Mouse (Mus musculus) ES-E14 (cell line): ENCODE data around the gene Dicer1. TPM values are rescaled to one million over a fixed set of nuclear protein-coding genes. Genes with fewer than 3 reads are reported as not detected.

Source experiments
- DNase-seq: peaks from one replicate; pipeline ENCODE4 v3.0.0-alpha.2; 2013; ENCODE audit warnings: low read depth, low spot score
- H3K27ac ChIP-seq: 2 replicates; pipeline ENCODE4 v1.5.1; 2012; ENCODE audit warnings: low read depth, mild to moderate bottlenecking, low read length, moderate library complexity, mixed read lengths; ENCODE audit not compliant: poor library complexity, insufficient read depth, severe bottlenecking
- H3K36me3 ChIP-seq: 2 replicates; pipeline ENCODE4 v1.6.1; 2012; ENCODE audit warnings: mild to moderate bottlenecking, low read length, moderate library complexity, mixed read lengths; ENCODE audit not compliant: control insufficient read depth, poor library complexity, insufficient read depth, severe bottlenecking
- H3K4me1 ChIP-seq, 2 experiments: fragments of 150-350 bp in 1 of 2; sonication (generic) in 1 of 2; 2 replicates each; pipeline ENCODE4 v1.6.1; 2012; ENCODE audit warnings: low read length in 2 of 2, mild to moderate bottlenecking in 1 of 2, mixed read lengths in 1 of 2; ENCODE audit not compliant: control insufficient read depth in 2 of 2, insufficient read depth in 2 of 2, poor library complexity in 1 of 2
- H3K4me3 ChIP-seq, 2 experiments: fragments of 150-350 bp in 1 of 2; sonication (generic) in 1 of 2; 2 replicates each; pipeline ENCODE4 v1.5.1; 2012; ENCODE audit warnings: low read length in 2 of 2, low read depth in 1 of 2, mild to moderate bottlenecking in 1 of 2, mixed read lengths in 1 of 2; ENCODE audit not compliant: insufficient read depth in 1 of 2, poor library complexity in 1 of 2, severe bottlenecking in 1 of 2
- H3K9ac ChIP-seq: 2 replicates; pipeline ENCODE4 v1.6.1; 2012; ENCODE audit warnings: low read depth, mild to moderate bottlenecking, low read length, mixed read lengths; ENCODE audit not compliant: poor library complexity, insufficient read depth, severe bottlenecking
- H3K9me3 ChIP-seq: fragments of 150-350 bp; sonication (generic); 2 replicates; pipeline ENCODE4 v1.6.1; 2012; ENCODE audit warnings: low read depth, mild to moderate bottlenecking, low read length; ENCODE audit not compliant: control insufficient read depth, insufficient read depth
- CHD2 ChIP-seq: IDR thresholded peaks from 2 replicates; pipeline ENCODE4 v1.6.1; 2014; ENCODE audit warnings: mild to moderate bottlenecking, low read depth, low read length, inconsistent platforms
- HCFC1 ChIP-seq: IDR thresholded peaks from 2 replicates; pipeline ENCODE4 v1.6.1; 2012; ENCODE audit warnings: low read length, inconsistent platforms, borderline replicate concordance; ENCODE audit not compliant: insufficient read depth
- MAFK ChIP-seq: IDR thresholded peaks from 2 replicates; pipeline ENCODE4 v1.6.1; 2014; ENCODE audit warnings: mild to moderate bottlenecking, low read depth, low read length, inconsistent platforms; ENCODE audit not compliant: insufficient read depth
- ZC3H11A ChIP-seq: IDR thresholded peaks from 2 replicates; pipeline ENCODE4 v1.6.1; 2012; ENCODE audit warnings: low read depth, mild to moderate bottlenecking, inconsistent platforms, low read length, borderline replicate concordance
- ZNF384 ChIP-seq: IDR thresholded peaks from 2 replicates; pipeline ENCODE4 v1.6.1; 2012; ENCODE audit warnings: low read depth, low read length, inconsistent platforms
- in situ Hi-C, 2 experiments: fragments of 600-800 bp; cut with MboI; formaldehyde crosslinking; loops; one replicate each; pipeline ENCODE4 v1.15.1; 2025; ENCODE audit warnings: low sequenced_read_pairs in 2 of 2, inconsistent platforms in 1 of 2; ENCODE audit not compliant: unreplicated experiment in 2 of 2
- total RNA-seq: library from RNA; depleted of rRNA; stranded (reverse); fragments of 300-350 nt; gene quantifications from 2 replicates; pipeline ENCODE4 v1.2.3, GENCODE M21; 2012

Dicer1 gene
- total RNA-seq, 1 experiment, result 51.9 TPM

DNA sequence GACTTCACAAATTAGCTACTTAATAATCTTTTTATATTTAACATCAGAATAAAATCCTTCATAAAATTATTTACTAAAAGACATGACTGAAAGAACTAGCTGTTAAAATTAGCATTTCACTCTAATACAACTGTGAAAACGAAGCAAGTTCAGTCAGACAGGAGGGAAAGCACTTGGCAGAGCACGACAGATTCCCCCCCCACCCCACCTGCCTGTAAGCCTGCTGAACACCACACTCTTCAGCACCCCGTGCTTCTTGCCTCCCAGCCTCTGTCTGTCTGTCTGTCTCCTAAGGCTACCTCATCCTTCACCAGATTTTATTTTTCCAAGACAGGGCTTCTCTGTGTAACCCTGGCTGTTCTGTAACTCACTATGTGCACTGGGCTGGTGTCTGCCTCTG, 12.8 kb downstream of the Dicer1 start:
- Histone ChIP-seq H3K9ac (no peak overlapping the region), H3K36me3 (peaks cover 4% of the 10 kb centered on the region), H3K27ac (no peak overlapping the region), H3K4me1 (no peaks in the 10 kb centered on the region), H3K4me3 (no peak overlapping the region), H3K9me3 (no peaks in the 10 kb centered on the region)
- TF ChIP-seq MAFK (no peak), ZNF384 (no peak), CHD2 (no peak)
- in situ Hi-C loops, result no loop called here
- no peak for DNase-seq

- H3K36me3 ChIP-seq, result peaks cover 4% of the 10 kb centered on the region
- no peak overlapping the region for H3K27ac ChIP-seq
- no peak for DNase-seq
- no peak overlapping the region for H3K9ac ChIP-seq
- TF ChIP-seq HCFC1, result no peak
- TF ChIP-seq ZNF384, result no peak
- TF ChIP-seq MAFK, result no peak
- no peak for TF ChIP-seq CHD2
- in situ Hi-C loops, result no loop called here
- H3K4me1 ChIP-seq, result no peaks in the 10 kb centered on the region
- no peak overlapping the region for H3K4me3 ChIP-seq
- H3K9me3 ChIP-seq, result no peaks in the 10 kb centered on the region
Observed at GRCm38 (mm10) chr12:104738446-104738845, 13.3 kb downstream of the Dicer1 start.

GRCm38 (mm10) chr12:104737666-104738065, 14.1 kb downstream of the Dicer1 start:
- Histone ChIP-seq H3K4me1 (no peaks in the 10 kb centered on the region), H3K9ac (no peak overlapping the region), H3K36me3 (peaks cover 5% of the 10 kb centered on the region), H3K27ac (no peak overlapping the region), H3K9me3 (no peaks in the 10 kb centered on the region), H3K4me3 (no peak overlapping the region)
- no peak for DNase-seq
- in situ Hi-C loops, result no loop called here
- TF ChIP-seq HCFC1 (no peak), ZC3H11A (no peak), CHD2 (no peak), ZNF384 (no peak), MAFK (no peak)

- Histone ChIP-seq H3K27ac (no peak overlapping the region), H3K4me1 (no peaks in the 10 kb centered on the region), H3K4me3 (no peak overlapping the region), H3K9ac (no peak overlapping the region), H3K9me3 (no peaks in the 10 kb centered on the region), H3K36me3 (peaks cover 8% of the 10 kb centered on the region)
- in situ Hi-C loops, result no loop called here
- DNase-seq, result no peak
- TF ChIP-seq ZC3H11A (no peak), CHD2 (no peak), MAFK (no peak), ZNF384 (no peak), HCFC1 (no peak)
Observed at GRCm38 (mm10) chr12:104735993-104736395, 15.8 kb downstream of the Dicer1 start.

- H3K9ac ChIP-seq, result no peak overlapping the region
- no peak overlapping the region for H3K27ac ChIP-seq
- no peak for DNase-seq
- TF ChIP-seq ZC3H11A (no peak), CHD2 (no peak), HCFC1 (no peak), ZNF384 (no peak), MAFK (no peak)
- H3K4me3 ChIP-seq, result no peak overlapping the region
- no peaks in the 10 kb centered on the region for H3K9me3 ChIP-seq
- peaks cover 21% of the 10 kb centered on the region for H3K36me3 ChIP-seq
- H3K4me1 ChIP-seq, result no peaks in the 10 kb centered on the region; a peak in 1 of 4 replicates
- in situ Hi-C loops, result no loop called here
Observed at GRCm38 (mm10) chr12:104733165-104733564, 18.6 kb downstream of the Dicer1 start.
